Mouse (Mus musculus) stomach, embryonic 16.5 days (tissue): ENCODE data around the gene Hectd4. TPM values are rescaled to one million over a fixed set of nuclear protein-coding genes. Genes with fewer than 3 reads are reported as not detected.
A peak's percentile ranks its signal among the peaks of the same experiment; 100 is the strongest.
"Not testable (repeated sequence)": the region's sequence is repeated elsewhere in the genome, so short reads cannot be mapped to it uniquely, and the experiment has no call there.

Experiments
- ATAC-seq: fragments of 200-750 bp; cut with Nextera tagmentation; 2 replicates; pipeline ENCODE4 v1.8.0; 2017; ENCODE audit warnings: moderate number of reproducible peaks, moderate TSS enrichment; ENCODE audit not compliant: insufficient read depth, low FRiP score
- H3K27ac ChIP-seq: fragments of 300-500 bp; sonication (generic); 2 replicates; pipeline ENCODE4 v1.5.1; 2014; ENCODE audit warnings: low read length
- H3K27me3 ChIP-seq: fragments of 300-500 bp; sonication (generic); 2 replicates; pipeline ENCODE4 v1.6.1; 2014; ENCODE audit warnings: low read length, control low read depth, mixed read lengths; ENCODE audit not compliant: control insufficient read depth, insufficient read depth
- H3K36me3 ChIP-seq: fragments of 300-500 bp; sonication (generic); 2 replicates; pipeline ENCODE4 v1.6.1; 2014; ENCODE audit warnings: low read length; ENCODE audit not compliant: control insufficient read depth, insufficient read depth
- H3K4me1 ChIP-seq: fragments of 300-500 bp; sonication (generic); 2 replicates; pipeline ENCODE4 v1.6.1; 2014; ENCODE audit warnings: low read length, control low read depth, mixed read lengths; ENCODE audit not compliant: control insufficient read depth, insufficient read depth
- H3K4me2 ChIP-seq: fragments of 300-500 bp; sonication (generic); 2 replicates; pipeline ENCODE4 v1.6.1; 2014; ENCODE audit warnings: low read depth, low read length, mixed read lengths
- H3K4me3 ChIP-seq: fragments of 300-500 bp; sonication (generic); replicated peaks from 2 replicates; pipeline ENCODE4 v1.5.1; 2014; ENCODE audit warnings: mild to moderate bottlenecking, low read length
- H3K9ac ChIP-seq: fragments of 300-500 bp; sonication (generic); 2 replicates; pipeline ENCODE4 v1.6.1; 2014; ENCODE audit warnings: low read length
- H3K9me3 ChIP-seq: fragments of 300-500 bp; sonication (generic); replicated peaks from 2 replicates; pipeline ENCODE4 v1.6.1; 2016; ENCODE audit warnings: low read length, control low read depth; ENCODE audit not compliant: control insufficient read depth
- WGBS: fragments of 180-500 bp; shearing (Covaris S2); extraction: QIAGEN DNeasy Blood & Tissue Kit; methylation state at CpG from one replicate; pipeline ENCODE4 v1.1.7; 2014; 5-methylcytosine and 5-hydroxymethylcytosine counted together
- polyA plus RNA-seq: library from polyadenylated mRNA; unstranded; fragments of >200 nt; fragmentation: Nextera tagmentation; extraction: Ambion mirVana; gene quantifications from 2 replicates; pipeline ENCODE4 v1.2.1, GENCODE M21; 2015

Gene Hectd4
- polyA plus RNA-seq, 1 experiment from 2014 or later = 4.1 TPM

- no peaks in the 10 kb centered on the region for H3K4me1 ChIP-seq
- H3K9me3 ChIP-seq = no peaks in the 10 kb centered on the region
- H3K27me3 ChIP-seq = no peaks in the 10 kb centered on the region
- no peak overlapping the region for H3K9ac ChIP-seq
- no peak for ATAC-seq
- no peak overlapping the region for H3K4me3 ChIP-seq
- no peak overlapping the region for H3K27ac ChIP-seq
- H3K36me3 ChIP-seq = peaks cover 19% of the 10 kb centered on the region
- H3K4me2 ChIP-seq = no peak overlapping the region
- 77% methylated on average over 3 of the region's 3 CpGs for WGBS
These were observed 87.6 kb downstream of the Hectd4 start for GRCm38 (mm10) chr5:121307620-121308019.

DNA sequence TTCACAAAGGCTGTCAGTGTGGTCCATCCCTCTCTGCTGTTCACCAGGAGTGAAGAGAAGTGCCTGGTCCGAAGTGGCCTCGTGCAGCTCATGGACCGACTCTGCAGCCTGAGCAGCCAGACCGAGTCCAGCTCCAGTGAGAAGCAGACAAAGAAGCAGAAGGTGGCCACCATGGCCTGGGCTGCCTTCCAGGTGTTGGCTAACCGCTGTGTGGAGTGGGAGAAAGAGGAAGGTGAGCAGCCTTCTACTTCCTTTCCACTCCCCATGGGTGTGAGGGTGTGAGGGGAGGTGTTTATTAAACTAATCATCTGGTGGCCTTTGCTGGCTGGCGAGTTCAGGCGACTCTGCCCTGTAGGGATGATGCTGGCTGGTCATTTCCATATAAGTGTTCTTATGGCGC lies 91.6 kb downstream of the Hectd4 start:
- Histone ChIP-seq H3K27ac (no peak overlapping the region), H3K27me3 (no peaks in the 10 kb centered on the region), H3K4me3 (no peak overlapping the region), H3K4me1 (no peaks in the 10 kb centered on the region), H3K36me3 (peaks cover 13% of the 10 kb centered on the region), H3K4me2 (no peak overlapping the region), H3K9ac (no peak overlapping the region), H3K9me3 (no peaks in the 10 kb centered on the region)
- WGBS = 95% methylated on average over 8 of the region's 8 CpGs
- ATAC-seq = no peak

- H3K4me3 ChIP-seq = no peak overlapping the region
- H3K4me1 ChIP-seq = no peaks in the 10 kb centered on the region
- H3K9ac ChIP-seq = no peak overlapping the region
- no peaks in the 10 kb centered on the region for H3K9me3 ChIP-seq
- ATAC-seq = no peak
- H3K27me3 ChIP-seq = no peaks in the 10 kb centered on the region
- WGBS = 89% methylated on average over 10 of the region's 10 CpGs
- H3K4me2 ChIP-seq = no peak overlapping the region
- H3K36me3 ChIP-seq = peaks cover 15% of the 10 kb centered on the region
- no peak overlapping the region for H3K27ac ChIP-seq
These were observed 93.9 kb downstream of the Hectd4 start for GRCm38 (mm10) chr5:121313764-121314474.

DNA sequence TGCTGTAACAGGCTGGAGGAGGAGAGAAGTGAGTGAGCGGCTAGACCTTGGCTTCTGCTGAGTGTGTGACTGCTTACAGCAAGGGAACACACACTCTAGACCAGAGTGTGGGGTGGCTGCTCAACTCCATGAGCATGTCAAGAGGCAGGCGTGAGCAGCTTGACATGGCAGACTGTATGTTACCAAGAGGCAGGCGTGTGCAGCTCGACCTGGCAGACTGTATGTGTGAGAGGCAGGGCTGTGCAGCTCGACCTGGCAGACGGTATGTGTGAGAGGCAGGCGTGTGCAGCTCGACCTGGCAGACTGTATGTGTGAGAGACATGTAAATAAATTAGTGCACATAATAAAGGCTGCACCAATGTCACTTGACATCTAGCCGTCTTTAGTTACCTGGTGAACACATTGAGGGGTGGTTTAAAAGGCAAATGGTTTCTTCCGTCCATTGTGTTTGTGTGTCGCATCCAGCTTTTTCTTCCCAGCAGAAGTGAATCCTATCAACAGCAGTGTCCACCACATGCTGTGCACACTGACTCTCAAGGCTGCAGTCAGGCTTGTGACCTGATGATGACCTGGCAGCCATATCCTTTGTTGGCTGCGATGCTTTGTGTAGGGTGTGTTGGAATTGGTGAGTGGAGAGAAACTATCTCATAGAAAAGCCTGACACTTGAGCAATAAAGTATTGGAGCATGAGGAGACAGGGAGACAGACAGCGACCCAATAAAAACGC lies 106.2 kb downstream of the Hectd4 start:
- Histone ChIP-seq H3K9ac (no peak overlapping the region), H3K36me3 (peaks cover 28% of the 10 kb centered on the region; the same call in 1 of the 2 replicates), H3K4me1 (no peaks in the 10 kb centered on the region), H3K27ac (no peak overlapping the region), H3K27me3 (no peaks in the 10 kb centered on the region), H3K4me3 (no peak overlapping the region), H3K9me3 (no peaks in the 10 kb centered on the region), H3K4me2 (no peak overlapping the region)
- ATAC-seq = no peak
- 93% methylated on average over 14 of the region's 14 CpGs for whole genome bisulfite sequencing

DNA sequence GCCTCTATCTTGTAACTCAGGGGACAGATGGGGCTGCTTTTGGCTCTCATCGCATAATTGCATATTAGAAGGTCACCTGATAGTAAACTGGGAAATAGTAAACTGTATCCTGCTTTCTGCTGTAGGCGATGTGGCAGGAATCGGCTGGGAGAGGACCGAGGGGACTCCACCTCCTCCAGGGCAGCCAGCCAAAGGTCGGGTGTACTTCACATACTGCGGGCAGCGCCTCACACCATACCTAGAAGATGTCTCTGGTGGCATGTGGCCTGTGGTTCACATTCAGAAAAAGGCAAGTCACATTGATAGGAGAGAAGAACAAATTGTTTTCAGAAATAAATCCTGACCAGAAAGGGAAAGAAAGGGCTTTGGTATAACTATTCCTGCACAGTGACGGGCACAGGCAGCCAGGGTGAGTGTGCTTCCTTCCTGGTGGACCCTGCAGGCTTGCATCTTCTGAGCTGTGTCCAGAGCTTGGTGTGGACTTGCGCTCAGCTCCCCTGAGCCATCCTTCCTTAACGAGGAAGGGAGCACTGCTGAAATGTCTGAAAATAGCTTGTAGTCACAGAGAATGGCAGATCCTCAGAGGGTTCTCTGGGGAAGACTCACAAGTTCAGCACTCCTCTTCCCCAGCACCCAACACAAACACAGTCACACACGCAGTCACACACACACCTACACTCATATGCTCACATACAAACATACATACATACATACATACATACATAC lies 109.5 kb downstream of the Hectd4 start:
- peak overlapping the region; percentile 29 for H3K4me3 ChIP-seq
- H3K4me2 ChIP-seq = peak overlapping the region; percentile 39; the same call in 1 of the 2 replicates
- peaks cover 28% of the 10 kb centered on the region for H3K36me3 ChIP-seq
- H3K9ac ChIP-seq = peak overlapping the region; percentile 58
- no peaks in the 10 kb centered on the region for H3K9me3 ChIP-seq
- H3K27ac ChIP-seq = peak overlapping the region; percentile 64
- WGBS = 70% methylated on average over 11 of the region's 11 CpGs
- no peak for ATAC-seq
- no peaks in the 10 kb centered on the region for H3K27me3 ChIP-seq
- no peaks in the 10 kb centered on the region for H3K4me1 ChIP-seq

- H3K27me3 ChIP-seq, H3K4me1 ChIP-seq, H3K9ac ChIP-seq, H3K9me3 ChIP-seq, ATAC-seq, H3K27ac ChIP-seq, H3K4me2 ChIP-seq: not testable (repeated sequence)
- H3K4me3 ChIP-seq = peak overlapping the region; percentile 29; the same call in 1 of the 2 replicates
- peaks cover 33% of the 10 kb centered on the region for H3K36me3 ChIP-seq
- 54% methylated on average over 10 of the region's 19 CpGs for WGBS
These were observed 110.3 kb downstream of the Hectd4 start for GRCm38 (mm10) chr5:121330154-121330816.

GRCm38 (mm10) chr5:121331731-121332130 lies 111.7 kb downstream of the Hectd4 start:
- 89% methylated on average over 10 of the region's 10 CpGs for WGBS
- H3K36me3 ChIP-seq = peaks cover 33% of the 10 kb centered on the region
- no peak overlapping the region for H3K9ac ChIP-seq
- no peak overlapping the region for H3K27ac ChIP-seq
- H3K27me3 ChIP-seq = no peaks in the 10 kb centered on the region
- no peak overlapping the region for H3K4me2 ChIP-seq
- H3K4me3 ChIP-seq = no peak overlapping the region
- H3K9me3 ChIP-seq = no peaks in the 10 kb centered on the region
- ATAC-seq = no peak
- H3K4me1 ChIP-seq = no peaks in the 10 kb centered on the region

GRCm38 (mm10) chr5:121333976-121334375 lies 114.0 kb downstream of the Hectd4 start:
- Histone ChIP-seq H3K36me3 (peaks cover 33% of the 10 kb centered on the region), H3K4me1 (no peaks in the 10 kb centered on the region), H3K27ac (no peak overlapping the region), H3K4me2 (no peak overlapping the region), H3K9ac (no peak overlapping the region), H3K9me3 (no peaks in the 10 kb centered on the region), H3K27me3 (no peaks in the 10 kb centered on the region), H3K4me3 (no peak overlapping the region)
- ATAC-seq = no peak
- WGBS = 92% methylated on average over 9 of the region's 9 CpGs
